Mouse (Mus musculus): ENCODE results near the gene Slit3. TPM values are rescaled to one million over a fixed set of nuclear protein-coding genes. Genes with fewer than 3 reads are reported as not detected.

Slit3 gene
- total RNA-seq, 2 experiments from 2014 or later, result 9.5 to 13.2 TPM

DNA sequence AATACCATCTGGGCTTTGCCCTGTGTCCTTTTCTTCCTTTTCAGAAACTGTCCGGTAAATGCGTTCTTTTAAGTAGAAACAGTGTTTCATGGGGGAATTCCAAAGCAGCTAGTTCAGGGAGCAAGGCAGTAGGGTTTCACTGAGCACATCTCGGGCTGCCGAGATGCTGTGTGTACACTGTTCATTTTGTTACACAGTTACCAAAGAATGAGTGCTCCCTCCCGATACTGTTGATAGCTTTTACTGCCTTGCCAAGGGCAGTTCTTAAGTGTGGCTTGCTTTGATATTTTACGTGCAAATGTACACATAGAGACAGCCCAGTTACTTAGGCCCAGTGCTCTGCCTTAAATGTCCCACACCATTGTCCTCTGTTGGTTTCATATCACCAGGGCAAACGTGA lies 516.1 kb downstream of the Slit3 start:
- DNase-seq, result no peak

DNA sequence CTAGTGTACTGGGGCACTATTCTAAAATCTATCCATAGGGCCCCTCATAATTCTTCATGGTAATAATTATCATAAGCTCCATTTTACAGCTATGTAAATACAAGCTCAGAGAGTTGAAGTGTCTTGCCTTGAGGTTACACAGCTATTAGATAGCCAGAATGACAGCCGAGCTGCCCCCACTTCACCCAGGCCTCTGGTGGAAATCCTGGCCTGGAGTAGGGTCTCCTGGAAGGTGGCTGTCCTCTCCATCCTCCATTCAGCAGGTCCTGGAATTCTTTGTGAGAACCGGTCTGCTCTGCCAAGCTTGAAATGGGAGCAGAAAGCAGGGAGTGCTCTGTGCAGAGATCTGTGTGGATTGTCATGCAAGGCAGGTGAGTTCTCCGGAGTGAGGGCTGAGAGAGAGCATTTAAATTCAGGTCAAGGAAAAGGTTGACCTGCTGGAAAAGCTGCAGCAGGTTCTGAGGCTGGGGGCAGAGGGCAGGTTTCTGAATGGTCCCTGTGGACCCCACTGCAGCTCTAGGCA lies 517.9 kb downstream of the Slit3 start:
- no peak for DNase-seq

DNA sequence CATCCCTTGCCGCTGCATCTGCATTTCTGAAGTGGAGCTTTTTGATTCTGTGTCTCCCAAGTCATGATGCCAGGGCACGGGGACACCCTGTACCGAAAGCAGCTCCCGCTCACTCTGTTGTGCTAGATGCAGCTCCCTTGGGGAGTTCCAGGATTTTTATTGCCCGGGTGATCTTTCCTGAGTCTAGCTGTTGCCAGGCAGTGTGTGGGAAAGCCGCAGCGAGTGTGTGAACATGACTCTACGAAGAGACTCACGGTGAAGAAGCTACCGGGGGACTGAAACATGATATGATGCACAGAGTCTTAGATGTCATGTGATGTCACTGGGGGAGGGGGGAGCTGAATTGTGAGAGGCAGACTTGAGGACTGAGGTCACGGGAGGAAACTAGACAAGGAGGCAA lies 518.4 kb downstream of the Slit3 start:
- no peak for DNase-seq

DNA sequence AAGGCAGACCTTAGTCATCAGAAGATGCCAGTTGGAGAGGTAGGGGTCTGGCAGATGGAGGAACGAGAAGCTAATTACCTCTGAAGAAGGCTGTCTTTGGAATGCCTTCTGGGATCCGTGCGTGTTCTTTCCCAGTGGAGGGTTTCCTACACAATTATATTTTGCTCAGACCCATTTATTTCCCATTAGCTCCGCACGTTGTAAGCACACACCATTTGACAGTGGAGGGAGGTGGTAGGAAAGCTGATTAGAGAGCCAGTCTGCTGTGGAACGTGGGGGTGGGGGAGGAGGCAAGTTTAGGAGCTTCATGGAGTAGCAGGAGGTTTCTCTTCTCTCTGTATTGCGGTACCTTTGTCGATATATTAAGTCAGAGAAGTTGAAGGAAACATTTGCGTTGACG lies 530.3 kb downstream of the Slit3 start:
- no peak for DNase-seq

GRCm38 (mm10) chr11:35655836-35656235 lies 534.8 kb downstream of the Slit3 start:
- DNase-seq, result no peak

- DNase-seq, result no peak
Observed at GRCm38 (mm10) chr11:35657582-35657981, 536.6 kb downstream of the Slit3 start.

- DNase-seq, result no peak
Observed at GRCm38 (mm10) chr11:35660967-35661366, 539.9 kb downstream of the Slit3 start.

DNA sequence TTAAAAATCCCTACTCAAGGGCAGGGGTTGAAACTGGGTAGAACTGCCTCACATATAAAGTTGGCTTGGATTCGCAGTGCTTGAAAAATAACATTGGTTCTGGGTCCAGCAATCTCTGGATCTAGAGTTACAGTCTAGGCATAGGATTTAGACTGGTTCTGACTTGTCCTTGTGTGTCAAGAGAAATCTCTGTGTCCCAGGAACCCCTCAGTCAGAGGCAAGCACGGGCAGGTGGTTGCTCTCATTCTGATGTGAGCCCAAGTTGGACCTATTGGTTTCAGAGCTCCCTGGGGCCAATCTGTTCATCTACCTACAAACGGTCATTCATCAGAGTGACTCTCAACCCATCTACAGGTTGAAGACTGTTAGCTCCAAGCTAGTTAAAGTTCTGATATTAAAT lies 541.9 kb downstream of the Slit3 start:
- no peak for DNase-seq

DNA sequence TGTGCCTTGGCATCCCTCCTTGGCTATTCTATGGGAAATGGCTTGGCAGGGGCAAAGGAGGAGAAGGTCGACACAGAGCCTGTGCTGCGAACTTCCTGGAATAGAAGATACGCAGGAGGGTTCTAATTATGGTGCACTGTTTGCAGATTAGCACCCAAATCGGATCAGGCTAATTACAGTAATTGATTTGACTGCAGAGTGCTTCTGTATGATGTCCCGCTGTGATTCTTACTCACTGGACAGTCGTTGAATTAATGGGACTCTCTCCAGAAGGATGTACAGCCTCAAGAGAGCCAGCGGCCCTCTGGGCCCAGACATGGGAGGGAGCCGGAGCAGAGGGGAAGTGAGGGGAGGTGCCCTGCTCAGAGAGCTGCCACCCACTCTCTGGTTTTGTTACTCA lies 542.6 kb downstream of the Slit3 start:
- DNase-seq, result no peak

- no peak for DNase-seq
Observed at GRCm38 (mm10) chr11:35664991-35665390, 544.0 kb downstream of the Slit3 start.

GRCm38 (mm10) chr11:35667428-35667827 lies 546.4 kb downstream of the Slit3 start:
- DNase-seq, result no peak

DNA sequence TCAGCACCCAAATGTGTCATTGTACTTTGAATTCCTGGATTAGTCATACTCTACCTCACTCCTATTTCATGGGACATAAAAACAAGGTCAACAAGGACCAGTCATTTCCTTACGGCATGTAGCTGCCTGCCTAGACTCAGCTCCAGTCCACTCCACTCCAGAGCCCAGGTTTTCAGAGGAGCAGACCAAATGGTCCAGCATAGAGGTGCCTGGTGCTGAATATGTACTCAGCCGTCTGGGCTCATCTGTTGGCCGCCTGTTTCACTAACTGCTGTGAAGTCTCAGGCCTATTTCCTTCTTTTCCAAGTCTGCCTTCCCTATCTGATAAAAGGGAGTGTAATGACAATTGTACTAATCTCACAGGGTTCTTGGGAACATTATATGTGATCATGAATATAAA lies 547.1 kb downstream of the Slit3 start:
- DNase-seq, result no peak

DNA sequence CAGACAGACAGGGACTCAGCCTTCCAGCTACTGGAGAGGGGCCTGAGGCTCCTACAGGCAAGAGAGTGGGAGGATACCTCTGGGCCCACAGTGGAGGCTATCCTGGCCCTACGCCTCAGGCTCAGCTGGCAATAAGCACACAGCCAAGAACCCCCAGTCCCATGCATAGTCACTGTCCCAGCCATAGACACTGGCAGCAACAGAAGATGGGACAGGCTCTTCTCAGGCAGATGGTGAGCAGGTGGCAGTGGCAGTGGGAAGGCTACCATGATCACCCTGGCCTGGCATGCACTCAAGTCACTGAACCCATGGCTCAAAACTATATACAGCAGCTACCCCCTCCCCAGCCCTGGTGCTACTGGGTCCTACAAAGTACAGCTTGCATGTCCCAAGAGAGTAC lies 547.7 kb downstream of the Slit3 start:
- no peak for DNase-seq

DNA sequence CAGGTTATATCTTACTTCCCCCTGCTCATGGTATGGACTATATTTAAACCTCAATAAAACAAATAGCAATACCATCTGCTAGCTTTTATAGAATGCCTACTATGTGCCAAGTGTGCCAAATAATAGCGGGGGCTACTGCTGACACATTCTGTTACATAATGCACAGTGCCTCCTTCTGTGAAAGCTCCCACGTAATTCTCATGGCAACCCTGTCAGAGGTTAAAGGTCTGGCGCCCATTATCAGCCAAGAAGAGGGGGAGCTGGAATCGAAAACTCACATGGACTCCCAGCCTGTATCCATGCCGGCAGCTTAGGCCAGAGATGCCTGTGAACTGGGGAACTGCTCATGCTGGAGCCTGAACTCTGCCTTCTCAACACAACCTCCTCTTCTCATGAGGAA lies 548.5 kb downstream of the Slit3 start:
- DNase-seq, result no peak

DNA sequence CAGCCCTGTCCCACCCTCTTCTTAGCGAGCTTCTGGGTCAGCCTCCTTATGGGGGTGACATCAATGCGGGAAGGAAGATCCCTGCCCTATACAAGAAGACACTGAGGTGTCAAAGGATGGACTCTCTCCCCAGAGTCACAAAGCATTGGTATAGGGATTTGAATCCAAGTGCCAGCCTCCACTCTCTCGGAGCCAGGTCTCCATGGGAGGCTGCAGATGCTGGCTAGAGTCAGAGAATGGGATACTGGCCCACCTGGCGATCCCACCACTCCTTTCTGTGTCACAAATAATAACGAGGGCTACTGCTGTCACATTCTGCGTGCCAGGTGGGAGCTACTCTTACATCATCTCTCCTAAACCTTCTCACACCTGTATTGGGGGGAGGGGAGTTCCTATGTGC lies 549.2 kb downstream of the Slit3 start:
- DNase-seq, result no peak

GRCm38 (mm10) chr11:35670746-35671145 lies 549.7 kb downstream of the Slit3 start:
- no peak for DNase-seq

DNA sequence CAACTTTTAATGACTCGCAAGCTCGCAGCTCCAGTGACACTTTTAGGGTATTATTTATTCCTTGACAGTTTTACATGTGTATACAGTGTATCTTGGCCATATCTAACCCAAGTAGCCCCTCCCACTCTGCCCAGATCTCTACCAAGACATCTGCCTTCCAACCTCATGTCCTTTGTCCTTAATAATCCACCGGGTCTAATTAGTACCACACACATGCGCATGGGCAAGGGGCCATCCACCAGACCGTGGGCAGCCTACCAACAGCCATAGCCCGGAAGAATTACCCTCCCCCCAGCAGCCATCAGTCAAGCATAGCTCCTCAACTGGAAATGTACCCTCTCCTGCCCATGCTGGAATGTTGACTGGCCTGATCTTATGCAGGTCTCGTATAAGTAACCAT lies 552.0 kb downstream of the Slit3 start:
- DNase-seq, result no peak

- no peak for DNase-seq
Observed at GRCm38 (mm10) chr11:35674242-35674641, 553.2 kb downstream of the Slit3 start.

GRCm38 (mm10) chr11:35676744-35677143 lies 555.7 kb downstream of the Slit3 start:
- no peak for DNase-seq

- DNase-seq, result no peak
Observed at GRCm38 (mm10) chr11:35679976-35680375, 559.0 kb downstream of the Slit3 start.

GRCm38 (mm10) chr11:35687316-35687715 lies 566.3 kb downstream of the Slit3 start:
- DNase-seq, result no peak

- no peak for DNase-seq
Observed at GRCm38 (mm10) chr11:35690515-35691281, 569.7 kb downstream of the Slit3 start.

DNA sequence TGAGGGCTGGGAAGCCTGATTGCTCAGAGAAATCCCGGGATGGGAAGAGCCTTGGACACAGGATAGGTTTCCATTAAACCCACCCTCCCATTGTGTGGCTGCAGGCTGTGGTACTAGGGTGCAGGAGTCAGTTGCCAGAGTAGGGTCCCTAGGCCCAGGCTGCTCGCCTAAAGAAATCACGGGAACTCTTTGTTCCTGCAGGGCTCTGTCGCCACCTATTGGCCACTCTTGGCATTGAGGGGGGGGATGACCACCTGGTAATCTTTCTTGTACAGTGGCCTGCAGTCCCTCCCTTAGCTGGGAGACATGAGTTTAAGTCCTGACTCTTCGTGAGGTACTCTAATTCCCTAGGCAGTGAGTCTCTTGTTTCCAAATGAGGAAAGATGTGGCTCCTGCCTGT lies 572.1 kb downstream of the Slit3 start:
- no peak for DNase-seq

GRCm38 (mm10) chr11:35693625-35694024 lies 572.6 kb downstream of the Slit3 start:
- DNase-seq, result no peak
